Mouse (Mus musculus): ENCODE measurements around the gene Rnf128. TPM values are rescaled to one million over a fixed set of nuclear protein-coding genes. Genes with fewer than 3 reads are reported as not detected.

Gene Rnf128
- 3.6 and 4.2 TPM in 2 replicates for polyA plus RNA-seq (2014; fragmentation: Nextera tagmentation; extraction: Ambion mirVana)

DNA sequence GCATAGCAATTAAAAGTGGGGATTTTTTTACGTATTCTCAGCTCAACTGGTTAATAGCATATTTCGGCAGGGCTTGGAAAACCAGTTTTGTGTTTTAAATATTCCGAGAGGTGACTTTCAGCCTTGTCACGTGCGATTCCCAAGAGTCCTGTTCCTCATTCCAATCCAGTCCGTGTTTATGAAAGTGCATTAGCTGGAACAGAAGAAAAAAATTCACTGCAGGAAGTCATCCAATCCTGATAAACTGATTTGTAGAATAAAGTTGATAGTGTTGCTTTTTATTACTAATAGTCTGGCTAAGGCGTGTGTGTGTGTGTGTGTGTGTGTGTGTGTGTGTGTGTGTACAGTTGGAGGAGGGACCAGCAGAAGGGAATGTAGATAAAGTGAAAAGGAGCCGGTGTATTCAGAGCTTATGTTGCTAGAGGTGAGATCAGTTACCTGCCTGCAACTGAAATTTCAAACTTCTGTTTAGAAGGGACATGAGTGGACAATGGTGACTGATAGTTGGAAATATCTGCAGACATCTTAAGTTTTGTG is at the start of gene Rnf128:
Gene Rnf128, plus strand, starts transcription at position 392 of the 537 bp plus-strand sequence.
- Histone ChIP-seq H3K27me3 (ENCODE audit: control insufficient read depth, insufficient read depth, low read length) (no peaks in the 10 kb centered on the region; the same call in 1 of the 2 replicates), H3K4me1 (ENCODE audit: control insufficient read depth, insufficient read depth, low read length) (no peaks in the 10 kb centered on the region), H3K9ac (replicated peaks; ENCODE audit: low read length) (no peak within 1 kb of the TSS), H3K9me3 (ENCODE audit: control insufficient read depth, low read length) (no peaks in the 10 kb centered on the region), H3K27ac (replicated peaks; ENCODE audit: low read depth, low read length) (no peak within 1 kb of the TSS), H3K36me3 (ENCODE audit: control insufficient read depth, insufficient read depth, low read length) (no peaks in the 10 kb centered on the region), H3K4me3 (replicated peaks; ENCODE audit: low read depth, low read length) (no peak within 1 kb of the TSS), H3K4me2 (ENCODE audit: low read length) (no peak within 1 kb of the TSS)
- ATAC-seq (ENCODE audit: low FRiP score, low TSS enrichment) (no peak), DNase-seq (no peak)
- WGBS: 81% methylated on average over 8 of the region's 8 CpGs

DNA sequence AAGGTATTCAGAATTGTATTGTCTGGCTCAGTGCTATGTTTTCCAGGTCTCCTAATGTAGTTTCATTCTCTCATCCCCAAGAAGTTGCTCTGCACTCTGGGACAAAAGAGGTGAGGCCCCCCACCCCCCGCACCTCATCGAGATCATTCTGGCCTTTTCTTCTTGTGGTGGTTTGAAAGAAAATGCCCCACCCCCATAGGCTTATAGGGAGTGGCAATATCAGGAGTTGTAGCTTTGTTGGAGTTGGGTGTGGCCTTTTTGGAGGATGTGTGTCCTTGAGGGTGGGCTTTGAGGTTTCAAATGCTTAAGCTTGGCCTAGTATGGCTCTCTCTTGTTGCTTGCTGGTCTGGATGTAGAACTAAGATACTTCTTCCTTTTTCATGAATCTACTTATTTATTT is 47.0 kb upstream of the Rnf128 start:
- ATAC-seq (ENCODE audit: low FRiP score, low TSS enrichment): no peak
- no peak for DNase-seq
- Histone ChIP-seq H3K36me3 (ENCODE audit: control insufficient read depth, insufficient read depth, low read length) (no peaks in the 10 kb centered on the region), H3K9ac (replicated peaks; ENCODE audit: low read length) (no peak overlapping the region), H3K27ac (replicated peaks; ENCODE audit: low read depth, low read length) (no peak overlapping the region), H3K9me3 (ENCODE audit: control insufficient read depth, low read length) (no peaks in the 10 kb centered on the region), H3K4me2 (ENCODE audit: low read length) (no peak overlapping the region), H3K27me3 (ENCODE audit: control insufficient read depth, insufficient read depth, low read length) (no peaks in the 10 kb centered on the region), H3K4me3 (replicated peaks; ENCODE audit: low read depth, low read length) (no peak overlapping the region), H3K4me1 (ENCODE audit: control insufficient read depth, insufficient read depth, low read length) (no peaks in the 10 kb centered on the region)
- 77% methylated on average over 2 of the region's 2 CpGs for WGBS

DNA sequence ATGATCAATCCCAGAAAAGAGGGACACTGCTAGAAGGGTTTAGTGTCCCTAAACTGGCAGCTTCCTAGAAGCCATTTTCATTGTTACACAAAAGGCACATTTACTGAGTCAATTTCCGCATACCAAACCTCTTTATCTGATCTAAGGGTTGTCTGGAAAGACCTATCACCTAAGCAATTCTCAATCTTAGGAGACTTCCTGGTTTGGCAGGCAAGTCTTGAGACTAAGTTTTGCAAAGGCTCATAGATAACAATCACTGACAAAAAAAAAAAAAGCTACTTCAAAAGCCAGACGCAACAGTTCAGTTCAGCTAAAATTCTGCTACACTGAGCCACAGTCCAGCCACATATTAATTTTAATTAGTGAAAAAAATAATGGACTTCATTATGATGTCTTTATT is 43.9 kb upstream of the Rnf128 start:
- Histone ChIP-seq H3K9me3 (ENCODE audit: control insufficient read depth, low read length) (no peaks in the 10 kb centered on the region), H3K4me1 (ENCODE audit: control insufficient read depth, insufficient read depth, low read length) (no peaks in the 10 kb centered on the region), H3K27ac (replicated peaks; ENCODE audit: low read depth, low read length) (no peak overlapping the region), H3K4me3 (replicated peaks; ENCODE audit: low read depth, low read length) (no peak overlapping the region), H3K4me2 (ENCODE audit: low read length) (no peak overlapping the region), H3K27me3 (ENCODE audit: control insufficient read depth, insufficient read depth, low read length) (no peaks in the 10 kb centered on the region), H3K36me3 (ENCODE audit: control insufficient read depth, insufficient read depth, low read length) (no peaks in the 10 kb centered on the region), H3K9ac (replicated peaks; ENCODE audit: low read length) (no peak overlapping the region)
- ATAC-seq (ENCODE audit: low FRiP score, low TSS enrichment) (no peak), DNase-seq (no peak)
- 90% methylated on average over 2 of the region's 2 CpGs for WGBS

DNA sequence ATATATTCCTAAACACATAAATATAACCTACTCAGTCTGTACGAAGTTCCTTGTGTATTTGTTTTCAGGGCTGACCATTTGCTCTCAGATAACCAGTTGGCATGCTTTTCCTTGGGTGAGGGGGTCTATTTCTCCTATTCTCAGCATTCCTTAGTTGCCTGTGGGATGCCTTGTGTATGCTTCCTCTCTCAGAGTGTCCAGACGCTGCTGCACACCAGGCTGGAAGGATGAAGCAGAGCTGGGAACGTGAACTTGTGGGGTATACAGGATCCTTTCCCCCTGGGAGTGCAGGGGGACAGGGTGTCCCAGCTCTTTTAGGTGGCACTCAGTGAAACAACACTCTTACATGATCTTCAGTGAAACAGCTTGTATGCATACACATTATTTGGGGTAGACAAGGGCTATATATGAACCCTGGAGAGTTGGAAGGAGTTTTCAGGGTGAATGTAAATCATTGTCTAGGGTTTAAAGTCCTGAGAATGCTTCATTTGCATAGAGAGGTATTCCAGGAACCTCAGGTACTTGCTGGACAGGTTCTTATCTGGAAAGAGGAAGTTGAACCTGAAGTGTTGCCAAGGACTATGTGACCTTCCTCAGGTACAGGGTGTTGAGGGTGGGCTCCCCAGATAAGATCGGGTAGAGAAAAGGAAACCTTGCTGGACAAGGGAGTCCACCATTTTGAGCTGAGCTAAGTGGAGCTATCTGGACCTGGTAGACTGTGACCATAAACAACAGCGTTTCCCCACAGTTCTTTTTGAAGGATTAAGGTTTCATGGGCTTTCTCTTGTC is 38.6 kb upstream of the Rnf128 start:
- no peaks in the 10 kb centered on the region for H3K27me3 ChIP-seq (ENCODE audit: control insufficient read depth, insufficient read depth, low read length)
- no peak overlapping the region for H3K4me3 ChIP-seq (replicated peaks; ENCODE audit: low read depth, low read length)
- H3K9ac ChIP-seq (replicated peaks; ENCODE audit: low read length): no peak overlapping the region
- H3K36me3 ChIP-seq (ENCODE audit: control insufficient read depth, insufficient read depth, low read length): no peaks in the 10 kb centered on the region
- H3K27ac ChIP-seq (replicated peaks; ENCODE audit: low read depth, low read length): no peak overlapping the region
- no peaks in the 10 kb centered on the region for H3K4me1 ChIP-seq (ENCODE audit: control insufficient read depth, insufficient read depth, low read length)
- no peak overlapping the region for H3K4me2 ChIP-seq (ENCODE audit: low read length)
- ATAC-seq (ENCODE audit: low FRiP score, low TSS enrichment): no peak
- no peaks in the 10 kb centered on the region for H3K9me3 ChIP-seq (ENCODE audit: control insufficient read depth, low read length)
- WGBS: 75% methylated on average over 5 of the region's 5 CpGs
- no peak for DNase-seq

DNA sequence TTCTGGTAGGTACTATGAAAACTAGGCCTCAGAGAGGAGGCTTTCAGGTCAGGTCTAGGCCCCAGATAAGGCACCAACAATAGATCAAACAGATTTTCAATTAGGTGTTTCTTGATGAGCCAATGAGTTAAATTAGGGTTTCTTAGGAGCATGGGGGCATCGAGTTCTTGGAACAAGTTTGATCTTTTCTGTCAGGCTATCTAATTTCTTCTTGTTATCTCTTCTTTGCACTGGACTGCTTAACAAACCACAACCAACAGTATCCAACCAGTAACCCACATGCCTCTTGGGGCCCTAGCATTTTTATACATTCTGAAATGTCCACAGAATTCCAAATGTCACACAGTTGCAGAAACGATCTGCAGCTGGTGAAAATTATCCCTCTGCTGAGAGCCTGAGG is 37.4 kb upstream of the Rnf128 start:
- WGBS: 87% methylated on average over 2 of the region's 2 CpGs
- Histone ChIP-seq H3K27me3 (ENCODE audit: control insufficient read depth, insufficient read depth, low read length) (no peaks in the 10 kb centered on the region), H3K36me3 (ENCODE audit: control insufficient read depth, insufficient read depth, low read length) (no peaks in the 10 kb centered on the region), H3K4me3 (replicated peaks; ENCODE audit: low read depth, low read length) (no peak overlapping the region), H3K9me3 (ENCODE audit: control insufficient read depth, low read length) (no peaks in the 10 kb centered on the region), H3K9ac (replicated peaks; ENCODE audit: low read length) (no peak overlapping the region), H3K27ac (replicated peaks; ENCODE audit: low read depth, low read length) (no peak overlapping the region), H3K4me2 (ENCODE audit: low read length) (no peak overlapping the region), H3K4me1 (ENCODE audit: control insufficient read depth, insufficient read depth, low read length) (no peaks in the 10 kb centered on the region)
- ATAC-seq (ENCODE audit: low FRiP score, low TSS enrichment) (no peak), DNase-seq (no peak)

DNA sequence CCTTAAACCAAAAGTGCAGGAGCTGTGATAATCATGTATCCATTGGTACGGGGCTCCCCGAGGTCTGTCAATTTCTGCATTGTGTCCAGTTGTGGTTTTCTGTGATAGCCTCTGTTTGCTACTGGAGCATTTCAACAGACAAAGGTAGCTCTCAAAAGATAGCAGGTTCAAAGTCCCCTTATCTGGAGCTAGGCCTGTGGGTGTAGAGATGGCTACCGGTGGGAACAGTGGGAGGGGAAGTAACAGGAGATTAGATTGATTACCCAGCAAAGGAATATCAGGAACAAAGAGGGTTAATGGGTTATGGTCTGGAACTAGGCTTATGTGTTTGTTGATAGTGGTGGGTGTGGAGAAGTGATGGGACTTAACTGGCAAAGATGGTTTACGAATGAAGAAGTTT is 36.1 kb upstream of the Rnf128 start:
- Histone ChIP-seq H3K9me3 (ENCODE audit: control insufficient read depth, low read length) (no peaks in the 10 kb centered on the region), H3K27me3 (ENCODE audit: control insufficient read depth, insufficient read depth, low read length) (no peaks in the 10 kb centered on the region), H3K4me3 (replicated peaks; ENCODE audit: low read depth, low read length) (no peak overlapping the region), H3K36me3 (ENCODE audit: control insufficient read depth, insufficient read depth, low read length) (no peaks in the 10 kb centered on the region), H3K4me1 (ENCODE audit: control insufficient read depth, insufficient read depth, low read length) (no peaks in the 10 kb centered on the region), H3K9ac (replicated peaks; ENCODE audit: low read length) (no peak overlapping the region), H3K27ac (replicated peaks; ENCODE audit: low read depth, low read length) (no peak overlapping the region), H3K4me2 (ENCODE audit: low read length) (no peak overlapping the region)
- no peak for DNase-seq
- WGBS: 92% methylated on average over 4 of the region's 4 CpGs
- ATAC-seq (ENCODE audit: low FRiP score, low TSS enrichment): no peak

DNA sequence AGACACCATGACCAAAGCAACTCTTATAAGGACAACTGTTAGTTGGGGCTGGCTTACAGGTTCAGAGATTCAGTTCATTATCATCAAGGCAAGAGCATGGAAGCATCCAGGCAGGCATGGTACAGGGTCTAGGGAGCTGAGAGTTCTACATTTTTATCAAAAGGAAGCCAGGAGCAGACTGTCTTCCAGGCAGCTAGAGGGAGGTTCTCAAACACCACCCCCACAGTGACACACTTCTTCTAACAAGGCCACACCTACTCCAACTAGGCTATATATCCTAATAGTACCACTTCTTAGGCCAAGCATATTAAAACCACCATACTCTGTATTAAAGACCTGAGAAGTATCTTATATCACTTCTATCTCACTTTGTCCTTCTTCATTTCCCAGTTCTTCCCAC is 33.4 kb upstream of the Rnf128 start:
- no peak overlapping the region for H3K9ac ChIP-seq (replicated peaks; ENCODE audit: low read length)
- no peak for DNase-seq
- ATAC-seq (ENCODE audit: low FRiP score, low TSS enrichment): no peak
- H3K4me2 ChIP-seq (ENCODE audit: low read length): no peak overlapping the region
- H3K27me3 ChIP-seq (ENCODE audit: control insufficient read depth, insufficient read depth, low read length): no peaks in the 10 kb centered on the region
- H3K4me1 ChIP-seq (ENCODE audit: control insufficient read depth, insufficient read depth, low read length): no peaks in the 10 kb centered on the region
- H3K9me3 ChIP-seq (ENCODE audit: control insufficient read depth, low read length): no peaks in the 10 kb centered on the region
- no peak overlapping the region for H3K4me3 ChIP-seq (replicated peaks; ENCODE audit: low read depth, low read length)
- H3K36me3 ChIP-seq (ENCODE audit: control insufficient read depth, insufficient read depth, low read length): no peaks in the 10 kb centered on the region
- H3K27ac ChIP-seq (replicated peaks; ENCODE audit: low read depth, low read length): no peak overlapping the region

DNA sequence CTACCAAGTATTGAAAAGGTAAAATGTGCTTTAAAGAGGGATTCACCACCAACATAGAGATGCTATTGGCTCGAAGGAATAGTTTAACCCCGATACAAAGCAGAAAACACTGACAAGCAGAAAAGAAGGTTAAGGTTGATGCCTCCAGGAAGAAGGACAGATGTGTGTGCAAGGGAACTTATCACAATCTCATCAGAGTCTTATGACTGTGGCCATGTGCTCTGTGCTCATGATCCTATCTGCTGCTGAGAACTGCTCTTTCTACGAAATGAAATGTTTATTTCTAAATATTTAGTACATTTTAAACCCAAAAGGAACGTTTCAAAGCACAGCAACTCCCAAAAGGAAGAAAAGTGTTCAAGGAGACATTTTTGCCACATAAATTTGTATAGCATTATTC is 30.8 kb upstream of the Rnf128 start:
- Histone ChIP-seq H3K4me2 (ENCODE audit: low read length) (no peak overlapping the region), H3K36me3 (ENCODE audit: control insufficient read depth, insufficient read depth, low read length) (no peaks in the 10 kb centered on the region), H3K4me1 (ENCODE audit: control insufficient read depth, insufficient read depth, low read length) (no peaks in the 10 kb centered on the region), H3K9me3 (ENCODE audit: control insufficient read depth, low read length) (no peaks in the 10 kb centered on the region), H3K27ac (replicated peaks; ENCODE audit: low read depth, low read length) (no peak overlapping the region), H3K27me3 (ENCODE audit: control insufficient read depth, insufficient read depth, low read length) (no peaks in the 10 kb centered on the region), H3K9ac (replicated peaks; ENCODE audit: low read length) (no peak overlapping the region), H3K4me3 (replicated peaks; ENCODE audit: low read depth, low read length) (no peak overlapping the region)
- 75% methylated on average over 4 of the region's 4 CpGs for WGBS
- no peak for ATAC-seq (ENCODE audit: low FRiP score, low TSS enrichment)
- no peak for DNase-seq
